Mouse (Mus musculus): Measurements from ENCODE around the gene Bnip3.

Gene Bnip3

DNA sequence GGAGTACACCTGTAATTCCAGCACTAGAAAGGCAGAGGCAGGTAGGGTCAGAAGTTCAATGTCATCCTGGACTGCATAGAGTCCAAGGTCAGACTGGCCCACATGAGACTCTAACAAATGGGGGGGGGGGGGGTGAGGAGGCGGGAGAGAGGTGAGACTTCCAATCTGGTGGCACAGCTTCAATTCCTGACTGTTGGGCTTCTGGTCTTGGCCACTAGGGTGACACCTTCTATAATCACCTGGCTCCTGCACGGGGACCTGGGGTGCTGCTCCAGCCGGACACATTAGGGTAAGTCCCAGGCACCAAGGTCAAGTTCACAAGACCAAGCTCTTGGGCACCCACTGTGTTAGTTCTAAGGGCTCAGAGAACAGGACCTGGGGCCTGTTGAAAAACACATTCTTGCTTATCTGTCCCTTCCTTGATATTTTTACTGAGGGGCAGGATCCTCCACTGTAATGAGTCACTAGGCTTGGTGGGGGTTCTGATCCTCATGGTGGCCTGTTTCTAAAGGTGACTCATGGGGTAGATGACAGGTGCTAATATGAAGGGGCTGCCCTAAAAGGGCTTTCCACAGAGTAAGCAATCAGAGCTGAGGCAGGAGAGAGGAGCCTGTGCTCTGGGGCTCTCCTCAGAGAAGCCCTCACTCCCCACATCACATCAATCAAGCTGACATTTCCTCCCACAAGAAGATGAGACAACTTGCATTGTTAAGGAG lies 67.7 kb downstream of the Bnip3 start:
- DNase-seq: no peak

Data from right cerebral cortex, postnatal 25 days (tissue).